Mouse (Mus musculus) stomach, postnatal 0 days (tissue): ENCODE measurements at regions not wholly inside any gene's neighbourhood (a gene's known extent, or its start where the extent isn't known, plus 50 kb on each side); places are given as distances from the start of the nearest gene placed in this dataset.

Experiments
- CTCF ChIP-seq: IDR thresholded peaks from 2 replicates; pipeline ENCODE4 v1.5.1; 2016; ENCODE audit warnings: antibody characterized with exemption, low read depth, mild to moderate bottlenecking, moderate library complexity
- EP300 ChIP-seq: optimal IDR thresholded peaks from 2 replicates; pipeline ENCODE3; 2016; ENCODE audit warnings: antibody characterized with exemption

GRCm38 (mm10) chr8:103779658-103780057 is 321.8 kb upstream of the Cdh5 start:
- TF ChIP-seq CTCF (no peak), EP300 (no peak)
